Mouse (Mus musculus) liver, embryonic 13.5 days (tissue): ENCODE measurements around the gene Socs2. TPM values are rescaled to one million over a fixed set of nuclear protein-coding genes. Genes with fewer than 3 reads are reported as not detected.
A peak's percentile ranks its signal among the peaks of the same experiment; 100 is the strongest.
"Not testable (repeated sequence)": the region's sequence is repeated elsewhere in the genome, so short reads cannot be mapped to it uniquely, and the experiment has no call there.

ENCODE experiments used
- ATAC-seq: fragments of 200-750 bp; cut with Nextera tagmentation; 2 replicates; pipeline ENCODE4 v1.8.0; 2017; ENCODE audit warnings: low read depth, mild to moderate bottlenecking, moderate number of reproducible peaks, moderate library complexity
- DNase-seq: peaks from one replicate; pipeline ENCODE4 v3.0.0; 2022
- H3K27ac ChIP-seq: fragments of 300-500 bp; sonication (generic); 2 replicates; pipeline ENCODE4 v1.5.1; 2015; ENCODE audit warnings: moderate library complexity, mild to moderate bottlenecking, inconsistent platforms
- H3K27me3 ChIP-seq: fragments of 300-500 bp; sonication (generic); 2 replicates; pipeline ENCODE4 v1.6.1; 2015; ENCODE audit warnings: mild to moderate bottlenecking, inconsistent platforms
- H3K36me3 ChIP-seq: fragments of 300-500 bp; sonication (generic); 2 replicates; pipeline ENCODE4 v1.6.1; 2015; ENCODE audit warnings: mild to moderate bottlenecking, inconsistent platforms
- H3K4me1 ChIP-seq: fragments of 300-500 bp; sonication (generic); replicated peaks from 2 replicates; pipeline ENCODE4 v1.6.1; 2015; ENCODE audit warnings: inconsistent platforms
- H3K4me2 ChIP-seq: fragments of 300-500 bp; sonication (generic); 2 replicates; pipeline ENCODE4 v1.6.1; 2015; ENCODE audit warnings: inconsistent platforms, mild to moderate bottlenecking, moderate library complexity
- H3K4me3 ChIP-seq: fragments of 300-500 bp; sonication (generic); replicated peaks from 2 replicates; pipeline ENCODE4 v1.5.1; 2015; ENCODE audit warnings: mild to moderate bottlenecking, inconsistent platforms
- H3K9ac ChIP-seq: fragments of 300-500 bp; sonication (generic); 2 replicates; pipeline ENCODE4 v1.6.1; 2015; ENCODE audit warnings: mild to moderate bottlenecking, inconsistent platforms
- H3K9me3 ChIP-seq: fragments of 300-500 bp; sonication (generic); replicated peaks from 2 replicates; pipeline ENCODE4 v1.6.1; 2016; ENCODE audit warnings: inconsistent platforms
- WGBS: fragments of 180-500 bp; shearing (Covaris S2); methylation state at CpG from one replicate; pipeline ENCODE4 v1.1.7; 2015; ENCODE audit not compliant: insufficient replicate concordance; 5-methylcytosine and 5-hydroxymethylcytosine counted together
- polyA plus RNA-seq: library from polyadenylated mRNA; unstranded; fragments of >200 nt; fragmentation: Nextera tagmentation; extraction: Ambion mirVana; gene quantifications from 2 replicates; pipeline ENCODE4 v1.2.1, GENCODE M21; 2015

Gene Socs2
- polyA plus RNA-seq, 1 experiment from 2014 or later: 6.9 TPM

DNA sequence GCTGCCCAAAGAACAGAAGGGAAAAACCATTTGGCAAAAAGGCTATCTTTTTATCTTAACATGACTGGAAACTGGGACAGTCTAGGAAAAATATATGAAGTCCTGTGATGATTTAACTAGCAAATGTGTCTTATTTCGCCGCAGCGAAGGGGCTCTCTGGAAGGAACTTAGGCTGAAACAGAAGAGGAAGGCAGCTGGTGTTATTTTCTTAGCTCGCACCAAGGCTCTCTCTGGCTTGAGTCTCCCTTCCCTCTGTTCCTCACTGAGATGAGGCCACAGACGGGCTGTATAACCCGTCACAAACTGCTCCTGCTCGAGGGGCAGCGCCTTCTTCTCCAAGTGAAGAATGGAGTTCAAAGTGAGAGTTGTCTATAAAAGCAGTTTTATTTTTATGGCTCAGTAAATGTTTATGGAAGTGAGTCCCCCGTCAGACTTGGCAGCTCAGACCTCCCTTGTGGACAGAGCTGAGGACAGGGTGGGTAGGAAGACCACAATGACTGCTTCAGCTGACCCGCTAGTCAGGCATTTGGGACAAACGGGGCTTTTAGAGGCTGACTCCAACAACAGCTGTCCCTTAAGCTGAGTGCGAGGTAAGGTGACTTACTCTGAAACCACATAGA lies 9.3 kb downstream of the Socs2 start:
- DNase-seq (no peak), ATAC-seq (no peak)
- Histone ChIP-seq H3K4me1 (no peaks in the 10 kb centered on the region), H3K9ac (no peak overlapping the region), H3K36me3 (no peaks in the 10 kb centered on the region), H3K4me2 (no peak overlapping the region), H3K9me3 (no peaks in the 10 kb centered on the region), H3K27me3 (peaks cover 4% of the 10 kb centered on the region), H3K27ac (no peak overlapping the region), H3K4me3 (no peak overlapping the region)
- 57% methylated on average over 12 of the region's 12 CpGs for WGBS

DNA sequence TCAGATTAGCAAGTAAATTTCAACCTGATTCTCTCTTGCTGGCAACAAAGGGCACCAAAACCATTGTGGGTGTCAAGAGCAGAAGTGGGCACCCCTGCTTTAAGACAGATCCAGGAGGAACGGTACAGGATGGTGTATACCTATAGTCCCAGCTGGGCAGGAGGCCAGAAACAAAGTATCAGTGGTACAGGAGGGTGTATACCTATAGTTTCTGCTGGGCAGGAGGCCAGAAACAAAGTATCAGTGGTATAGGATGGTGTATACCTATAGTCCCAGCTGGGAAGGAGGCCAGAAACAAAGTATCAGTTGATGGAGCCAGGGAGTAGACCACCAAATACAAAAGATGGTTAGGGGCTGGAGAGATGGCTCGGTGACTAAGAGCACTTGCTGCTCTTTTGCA lies 12.2 kb downstream of the Socs2 start:
- Histone ChIP-seq H3K36me3 (no peaks in the 10 kb centered on the region), H3K4me3 (no peak overlapping the region), H3K4me2 (no peak overlapping the region), H3K27me3 (peaks cover under 1% of the 10 kb centered on the region; the same call in 1 of the 2 replicates), H3K9ac (no peak overlapping the region), H3K9me3 (no peaks in the 10 kb centered on the region), H3K4me1 (no peaks in the 10 kb centered on the region), H3K27ac (no peak overlapping the region)
- no peak for ATAC-seq
- 70% methylated on average over 2 of the region's 2 CpGs for WGBS
- no peak for DNase-seq

DNA sequence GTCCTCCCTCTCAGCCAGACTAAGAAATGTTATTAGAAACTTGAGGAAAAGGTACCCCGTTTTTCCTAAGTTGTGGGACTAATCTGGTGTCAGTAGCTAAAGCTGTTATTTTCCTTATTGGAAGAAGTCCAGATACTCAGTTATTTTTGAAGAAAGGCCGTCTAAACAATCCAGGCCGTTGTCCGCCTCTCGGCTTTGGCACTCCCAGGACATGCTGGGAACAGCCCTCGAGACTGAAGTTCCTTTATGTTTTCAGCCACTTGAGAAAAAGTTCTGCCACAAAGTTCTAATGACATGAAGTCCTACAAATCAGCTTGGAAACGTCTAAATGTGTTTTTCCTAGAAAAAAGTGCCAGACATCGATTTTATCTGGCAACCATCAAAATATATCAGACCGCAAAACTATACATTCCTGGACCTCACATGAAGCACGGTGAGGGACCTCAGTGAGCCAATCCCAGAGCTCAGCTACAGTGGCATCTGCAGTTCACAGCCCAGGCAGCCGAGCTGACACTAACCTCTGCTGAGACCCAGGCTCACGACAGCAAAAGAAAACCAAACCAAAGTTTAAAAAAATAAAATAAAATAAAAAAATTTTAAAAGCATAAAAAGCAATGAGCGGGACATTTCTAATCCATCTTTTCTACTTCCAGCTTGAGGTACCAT lies 17.2 kb downstream of the Socs2 start:
- H3K4me2 ChIP-seq: no peak overlapping the region
- H3K9me3 ChIP-seq: no peaks in the 10 kb centered on the region
- no peak overlapping the region for H3K4me3 ChIP-seq
- H3K27me3 ChIP-seq: peaks cover 39% of the 10 kb centered on the region
- DNase-seq (no peak), ATAC-seq (no peak)
- WGBS: 62% methylated on average over 13 of the region's 13 CpGs
- no peaks in the 10 kb centered on the region for H3K36me3 ChIP-seq
- no peaks in the 10 kb centered on the region for H3K4me1 ChIP-seq
- no peak overlapping the region for H3K27ac ChIP-seq
- no peak overlapping the region for H3K9ac ChIP-seq

DNA sequence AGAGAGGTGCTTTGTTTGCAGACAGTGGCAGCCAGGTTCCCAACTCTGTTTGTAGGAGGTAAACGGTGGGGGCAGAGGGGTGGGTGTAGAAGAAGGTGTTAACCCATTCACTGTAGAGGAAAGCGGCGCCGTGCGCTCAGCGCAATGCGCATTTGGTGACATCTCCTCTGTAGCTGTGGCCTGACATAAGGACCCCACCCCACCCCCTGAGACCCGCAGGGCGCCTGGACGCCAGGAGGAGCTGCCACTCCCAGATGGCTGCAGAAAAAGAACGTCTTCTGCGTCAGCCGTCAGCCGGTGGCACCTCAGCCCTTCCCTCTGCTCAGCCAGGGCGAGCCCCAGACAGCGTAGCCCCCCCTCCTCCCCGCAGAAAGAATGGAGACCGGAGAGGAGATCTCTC lies 18.5 kb downstream of the Socs2 start:
- DNase-seq: no peak
- Histone ChIP-seq H3K4me1 (no peaks in the 10 kb centered on the region), H3K9me3 (no peaks in the 10 kb centered on the region), H3K4me3 (no peak overlapping the region), H3K9ac (no peak overlapping the region), H3K27me3 (peaks cover 42% of the 10 kb centered on the region), H3K4me2 (0 out of 2 replicates have a peak overlapping the region, but pooled peaks have one; percentile 21), H3K36me3 (no peaks in the 10 kb centered on the region), H3K27ac (no peak overlapping the region)
- 5% methylated on average over 18 of the region's 18 CpGs for WGBS
- ATAC-seq: no peak

DNA sequence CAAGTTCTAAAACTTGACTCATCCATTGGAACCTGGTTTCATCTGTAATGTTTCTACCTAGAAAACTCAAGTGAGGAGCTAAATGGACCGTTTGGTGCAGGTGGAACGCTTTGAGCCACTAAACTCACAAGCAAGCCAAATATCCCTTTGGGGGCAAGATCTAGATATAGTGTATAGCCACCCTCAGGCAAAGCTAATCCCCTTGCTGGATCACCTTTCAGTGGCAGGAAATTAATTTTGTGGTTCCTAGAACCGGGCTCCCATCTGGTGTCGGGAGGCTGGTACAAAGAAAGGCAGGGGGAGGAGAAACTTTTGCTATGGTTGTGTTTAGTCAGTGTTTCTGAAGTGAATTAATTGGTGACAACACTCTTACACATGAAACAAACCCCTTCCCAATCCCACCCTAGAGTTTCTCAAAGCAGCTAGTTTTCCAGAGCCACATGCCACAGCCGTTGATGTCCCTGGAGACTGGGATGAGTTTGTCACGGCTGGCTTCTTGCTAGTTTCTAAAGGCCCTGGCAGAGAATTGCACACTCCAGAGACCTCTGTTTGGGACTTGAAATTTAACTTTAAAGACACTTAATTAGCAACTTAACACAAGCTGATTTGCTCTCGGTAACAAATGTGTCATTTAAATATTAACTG lies 19.7 kb downstream of the Socs2 start:
- H3K9me3 ChIP-seq: no peaks in the 10 kb centered on the region

DNA sequence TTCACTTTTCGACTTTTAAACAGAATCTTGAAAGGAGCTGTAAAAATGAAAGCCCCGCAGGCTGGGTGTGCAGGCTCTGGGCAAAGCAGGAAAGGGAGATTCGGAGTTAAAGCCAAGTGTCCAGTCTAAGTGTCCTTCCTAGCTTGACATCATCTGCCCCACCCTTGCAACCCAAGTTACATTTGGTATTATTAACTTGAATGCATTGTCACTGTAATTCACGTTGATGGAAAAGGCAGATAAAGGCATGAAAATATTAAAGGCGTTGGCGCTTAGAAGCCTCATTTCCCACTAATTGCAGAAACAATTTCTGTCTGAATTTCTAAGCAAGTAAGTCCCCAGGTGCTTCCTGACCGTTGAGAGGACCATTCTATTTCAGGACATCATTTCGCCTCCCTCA lies 20.6 kb downstream of the Socs2 start:
- H3K4me2 ChIP-seq: no peak overlapping the region
- H3K27me3 ChIP-seq: peaks cover 42% of the 10 kb centered on the region
- no peak for ATAC-seq
- no peak overlapping the region for H3K4me3 ChIP-seq
- DNase-seq: no peak
- no peaks in the 10 kb centered on the region for H3K9me3 ChIP-seq
- no peak overlapping the region for H3K27ac ChIP-seq
- H3K4me1 ChIP-seq: no peaks in the 10 kb centered on the region
- H3K36me3 ChIP-seq: no peaks in the 10 kb centered on the region
- no peak overlapping the region for H3K9ac ChIP-seq
- WGBS: 56% methylated on average over 8 of the region's 8 CpGs

More for the DNA sequence above, 19.7 kb downstream of the Socs2 start:
- Histone ChIP-seq H3K4me2 (no peak overlapping the region), H3K9ac (no peak overlapping the region), H3K4me1 (no peaks in the 10 kb centered on the region), H3K27ac (no peak overlapping the region), H3K27me3 (peaks cover 42% of the 10 kb centered on the region), H3K36me3 (no peaks in the 10 kb centered on the region), H3K4me3 (no peak overlapping the region)
- no peak for DNase-seq
- no peak for ATAC-seq
- 61% methylated on average over 7 of the region's 7 CpGs for WGBS

DNA sequence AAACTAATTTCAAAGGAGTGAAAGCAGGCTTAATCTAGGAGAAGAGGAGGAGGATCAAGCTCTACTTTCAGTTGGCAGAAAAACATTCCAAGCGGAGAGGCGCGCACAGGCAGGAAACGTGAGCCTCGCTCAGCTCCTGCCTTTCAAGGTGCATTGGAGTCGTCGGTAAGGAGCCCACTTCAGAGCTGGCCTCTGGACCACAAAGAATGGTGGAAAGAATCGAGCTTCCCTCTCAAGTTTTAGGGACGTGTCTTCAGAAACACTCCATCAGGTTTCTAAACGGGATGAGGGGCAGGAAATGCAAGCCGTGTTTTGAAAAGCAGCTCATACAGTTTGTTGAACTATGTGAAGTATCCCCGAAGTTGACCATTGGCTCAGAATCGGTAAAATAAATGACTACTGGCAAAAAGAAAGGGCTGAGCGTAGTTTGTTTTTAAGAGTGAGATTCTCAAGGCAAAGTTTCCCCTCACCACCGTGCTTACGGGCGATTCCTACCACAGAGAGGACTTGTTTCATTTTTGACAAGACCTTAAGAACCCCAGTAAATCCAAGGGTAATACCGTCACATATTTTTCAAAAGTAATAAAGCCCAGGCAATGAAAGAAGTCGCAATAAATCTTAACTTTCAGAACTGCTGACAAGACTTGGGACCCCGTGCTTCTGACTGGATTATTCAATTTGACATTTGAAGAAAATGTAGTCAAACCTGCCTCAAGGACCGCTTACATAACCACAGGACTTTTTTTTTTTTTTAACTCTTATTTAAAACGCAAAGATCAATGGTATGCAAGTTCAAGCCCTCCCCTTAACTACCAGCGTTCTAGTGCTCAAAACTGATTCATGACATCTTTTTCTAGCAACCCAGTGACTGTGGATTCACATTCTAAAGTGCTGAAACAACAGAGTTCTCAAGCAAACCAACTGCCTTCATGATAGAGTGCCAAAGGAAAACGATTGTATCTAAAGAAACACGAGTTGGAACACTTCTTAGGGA lies 21.9 kb downstream of the Socs2 start:
- 36% methylated on average over 25 of the region's 25 CpGs for WGBS
- no peaks in the 10 kb centered on the region for H3K9me3 ChIP-seq
- no peaks in the 10 kb centered on the region for H3K4me1 ChIP-seq
- H3K4me3 ChIP-seq: no peak overlapping the region
- no peak for ATAC-seq
- no peaks in the 10 kb centered on the region for H3K36me3 ChIP-seq
- H3K27ac ChIP-seq: no peak overlapping the region
- no peak overlapping the region for H3K9ac ChIP-seq
- DNase-seq: no peak
- H3K4me2 ChIP-seq: peak overlapping the region; percentile 28
- H3K27me3 ChIP-seq: peaks cover 42% of the 10 kb centered on the region

DNA sequence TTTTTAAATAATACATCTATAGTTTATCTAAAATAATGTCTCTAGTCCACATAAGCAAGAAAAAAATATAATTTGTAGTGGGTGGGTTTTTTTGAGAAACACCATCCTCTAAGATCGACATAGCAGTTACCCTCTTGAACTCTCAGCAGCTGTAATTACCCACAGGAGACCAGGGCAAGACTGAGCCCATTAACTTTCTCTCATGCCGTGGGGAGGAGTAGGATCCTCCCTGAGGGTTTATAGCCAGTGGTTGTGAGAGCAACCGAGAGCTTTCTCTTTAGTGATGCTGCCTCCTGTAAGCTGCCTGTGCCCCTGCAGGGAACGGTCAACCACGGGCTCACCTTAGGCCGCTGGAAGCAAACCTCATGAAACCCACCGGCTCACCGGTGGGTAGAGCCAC lies 24.9 kb downstream of the Socs2 start:
- Histone ChIP-seq H3K27me3 (peaks cover 15% of the 10 kb centered on the region; the same call in 1 of the 2 replicates), H3K4me2 (no peak overlapping the region), H3K9ac (no peak overlapping the region), H3K4me3 (no peak overlapping the region), H3K9me3 (no peaks in the 10 kb centered on the region), H3K27ac (no peak overlapping the region), H3K36me3 (no peaks in the 10 kb centered on the region), H3K4me1 (no peaks in the 10 kb centered on the region)
- ATAC-seq: no peak
- 73% methylated on average over 8 of the region's 8 CpGs for WGBS
- DNase-seq: no peak

DNA sequence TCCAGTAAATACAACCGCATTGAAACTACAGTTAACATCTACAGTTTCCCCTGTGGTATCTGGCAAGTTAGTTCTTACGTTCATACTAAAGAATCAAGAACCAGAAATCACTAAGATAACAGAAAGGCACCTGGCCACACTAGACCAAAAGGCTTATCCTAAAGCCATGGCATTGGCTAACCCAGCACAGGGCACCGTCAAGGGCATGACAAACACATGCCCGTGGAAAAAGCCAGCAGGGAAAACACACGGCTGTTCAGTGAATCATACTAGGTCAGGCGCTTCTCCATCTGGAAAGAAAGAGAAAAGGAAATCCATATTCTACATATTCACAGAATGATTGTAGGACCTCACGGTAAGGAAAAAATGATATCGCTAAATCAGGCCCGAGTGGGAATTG lies 26.1 kb downstream of the Socs2 start:
- Histone ChIP-seq H3K9me3 (no peaks in the 10 kb centered on the region), H3K9ac (no peak overlapping the region), H3K4me2 (no peak overlapping the region), H3K4me3 (no peak overlapping the region), H3K27me3 (peaks cover 6% of the 10 kb centered on the region; the same call in 1 of the 2 replicates), H3K27ac (no peak overlapping the region), H3K36me3 (no peaks in the 10 kb centered on the region), H3K4me1 (no peaks in the 10 kb centered on the region)
- no peak for DNase-seq
- no peak for ATAC-seq
- 74% methylated on average over 9 of the region's 9 CpGs for WGBS

DNA sequence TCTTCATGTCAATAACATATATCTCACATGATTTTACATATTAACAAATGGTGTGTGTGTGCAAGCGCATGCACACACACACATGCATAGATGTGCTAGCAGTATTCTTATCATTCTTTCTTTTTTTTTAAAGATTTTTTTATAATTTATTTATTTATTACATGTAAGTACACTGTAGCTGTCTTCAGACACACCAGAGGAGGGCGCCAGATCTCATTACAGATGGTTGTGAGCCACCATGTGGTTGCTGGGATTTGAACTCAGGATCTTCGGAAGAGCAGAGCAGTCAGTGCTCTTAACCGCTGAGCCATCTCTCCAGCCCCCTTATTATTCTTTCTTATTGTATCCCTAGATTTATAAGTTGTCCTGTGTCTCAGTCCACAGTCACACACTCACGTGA lies 27.2 kb downstream of the Socs2 start:
- H3K4me2 ChIP-seq, ATAC-seq, DNase-seq, H3K9me3 ChIP-seq, H3K27ac ChIP-seq, H3K27me3 ChIP-seq, H3K4me3 ChIP-seq, H3K36me3 ChIP-seq, H3K9ac ChIP-seq, H3K4me1 ChIP-seq: not testable (repeated sequence)
- WGBS: 73% methylated on average over 5 of the region's 5 CpGs
